ENCODE assay signal across 17 mouse cellular contexts in genomic region chr1:151289493-151290258, GRCm38 (mm10). TPM values are rescaled to one million over a fixed set of nuclear protein-coding genes. Genes with fewer than 3 reads are reported as not detected.
DNase-seq lines count a peak whose midpoint lies in the region; ATAC-seq lines count a peak whose summit lies in the region.
"Had no signal": no experiment of that assay in that cellular context is flagged by ENCODE, and none has a peak within 500 bp of the region (broad histone marks: within the 10 kb centered on the region; RNA-seq: fewer than 3 reads in every experiment).

No protein-coding gene starts in this region.

- no peaks in the 10 kb centered on the region for H3K9me3 ChIP-seq in kidney, embryonic 16.5 days (ENCODE audit: low read length)
- no peaks in the 10 kb centered on the region for H3K9me3 ChIP-seq in intestine, embryonic 14.5 days (ENCODE audit: control insufficient read depth, low read length)
- H3K9me3 ChIP-seq in forebrain, embryonic 12.5 days = no peaks in the 10 kb centered on the region
- H3K9me3 ChIP-seq: forebrain, embryonic 13.5 days; heart, embryonic 13.5 days; midbrain, embryonic 15.5 days had no signal

- no peak for DNase-seq in kidney, postnatal 25 days
- peak; percentile 13 to 17 for DNase-seq in urinary bladder, postnatal 36 days (ENCODE audit: low spot score in 2 of 2)
- DNase-seq in urinary bladder, postnatal 10 days (ENCODE audit: low spot score) = no peak
- peak; percentile 61 for DNase-seq in intestine, embryonic 14.5 days (ENCODE audit: low spot score)
- no peak for DNase-seq in frontal cortex, postnatal 25 days (ENCODE audit: low spot score in 2 of 2)
- DNase-seq: adrenal gland, postnatal 10 days; cerebellum, postnatal 10 days; gastrocnemius, postnatal 10 days; kidney, adult 9 months; layer of hippocampus, adult 9-11 months; lung, adult 18-20 months had no signal

- H3K4me3 ChIP-seq in kidney, embryonic 16.5 days (ENCODE audit: low read length) = no peak overlapping the region
- H3K4me3 ChIP-seq in intestine, embryonic 14.5 days (ENCODE audit: low read depth, low read length) = no peak overlapping the region
- H3K4me3 ChIP-seq in forebrain, embryonic 12.5 days (replicated peaks) = no peak overlapping the region
- H3K4me3 ChIP-seq: forebrain, embryonic 13.5 days; heart, embryonic 13.5 days; midbrain, embryonic 15.5 days had no signal

- no peaks in the 10 kb centered on the region for H3K36me3 ChIP-seq in kidney, embryonic 16.5 days (ENCODE audit: insufficient read depth, low read length)
- H3K36me3 ChIP-seq in intestine, embryonic 14.5 days (ENCODE audit: control insufficient read depth, insufficient read depth, low read length) = no peaks in the 10 kb centered on the region
- H3K36me3 ChIP-seq in forebrain, embryonic 12.5 days (replicated peaks) = no peaks in the 10 kb centered on the region
- H3K36me3 ChIP-seq: heart, embryonic 13.5 days; midbrain, embryonic 15.5 days had no signal

- H3K27ac ChIP-seq in kidney, embryonic 16.5 days (ENCODE audit: low read length) = no peak overlapping the region
- H3K27ac ChIP-seq in intestine, embryonic 14.5 days (ENCODE audit: low read depth) = no peak overlapping the region
- H3K27ac ChIP-seq in forebrain, embryonic 12.5 days = no peak overlapping the region
- H3K27ac ChIP-seq: forebrain, embryonic 13.5 days; heart, embryonic 13.5 days; hindbrain, embryonic 14.5 days; midbrain, embryonic 15.5 days had no signal

- no peaks in the 10 kb centered on the region for H3K27me3 ChIP-seq in kidney, embryonic 16.5 days (ENCODE audit: insufficient read depth, low read length)
- H3K27me3 ChIP-seq in intestine, embryonic 14.5 days (replicated peaks; ENCODE audit: control insufficient read depth, insufficient read depth, low read length) = no peaks in the 10 kb centered on the region
- H3K27me3 ChIP-seq in forebrain, embryonic 12.5 days = no peaks in the 10 kb centered on the region
- H3K27me3 ChIP-seq: forebrain, embryonic 13.5 days; heart, embryonic 13.5 days; midbrain, embryonic 15.5 days had no signal

- 54% methylated on average over 13 of the region's 13 CpGs for WGBS in kidney, embryonic 16.5 days
- WGBS in intestine, embryonic 14.5 days = 52% methylated on average over 13 of the region's 13 CpGs
- WGBS in forebrain, embryonic 12.5 days = 86% methylated on average over 13 of the region's 13 CpGs

- H3K4me1 ChIP-seq in kidney, embryonic 16.5 days (ENCODE audit: insufficient read depth, low read length) = peaks cover 9% of the 10 kb centered on the region; the same call in 1 of the 2 replicates
- no peaks in the 10 kb centered on the region for H3K4me1 ChIP-seq in intestine, embryonic 14.5 days (replicated peaks; ENCODE audit: control insufficient read depth, insufficient read depth, low read length)
- H3K4me1 ChIP-seq in forebrain, embryonic 12.5 days = no peaks in the 10 kb centered on the region
- H3K4me1 ChIP-seq: forebrain, embryonic 13.5 days; midbrain, embryonic 15.5 days had no signal

- H3K4me2 ChIP-seq in kidney, embryonic 16.5 days (replicated peaks; ENCODE audit: low read depth, low read length) = peak overlapping the region; percentile 21; the same call in 1 of the 2 replicates
- H3K4me2 ChIP-seq in intestine, embryonic 14.5 days (ENCODE audit: low read length) = no peak overlapping the region
- no peak overlapping the region for H3K4me2 ChIP-seq in forebrain, embryonic 12.5 days
- H3K4me2 ChIP-seq: forebrain, embryonic 13.5 days; heart, embryonic 13.5 days; hindbrain, embryonic 14.5 days; midbrain, embryonic 15.5 days had no signal

- no peak overlapping the region for H3K9ac ChIP-seq in kidney, embryonic 16.5 days (replicated peaks; ENCODE audit: low read length)
- H3K9ac ChIP-seq in intestine, embryonic 14.5 days (ENCODE audit: low read length) = no peak overlapping the region
- no peak overlapping the region for H3K9ac ChIP-seq in forebrain, embryonic 12.5 days
- H3K9ac ChIP-seq: forebrain, embryonic 13.5 days; heart, embryonic 13.5 days; hindbrain, embryonic 14.5 days; midbrain, embryonic 15.5 days had no signal

- 0 out of 2 replicates have a peak, but pooled peaks have one; percentile 4 for ATAC-seq in kidney, embryonic 16.5 days (ENCODE audit: low FRiP score, low TSS enrichment)
- peak; percentile 71 for ATAC-seq in intestine, embryonic 14.5 days (replicated peaks; ENCODE audit: low FRiP score, low TSS enrichment, low read depth)
- ATAC-seq in forebrain, embryonic 12.5 days (ENCODE audit: low FRiP score) = no peak
- ATAC-seq: forebrain, embryonic 13.5 days; midbrain, embryonic 15.5 days had no signal

RNA-seq across cellular contexts. Expression of gene Ivns1abp, which starts 54.6 kb away (rescaled TPM):
- 534 and 540 TPM in 2 replicates for polyA plus RNA-seq in kidney, embryonic 16.5 days (2015; fragmentation: Nextera tagmentation; extraction: Ambion mirVana)
- 298 and 319 TPM in 2 replicates for polyA plus RNA-seq in intestine, embryonic 14.5 days (2014; fragmentation: Nextera tagmentation; extraction: Ambion mirVana)
- 446 and 474 TPM in 2 replicates for polyA plus RNA-seq in forebrain, embryonic 12.5 days (2016; fragmentation: Nextera tagmentation; extraction: Ambion mirVana)

Comparison
In these comparisons a context has a peak if more than half of its experiments do, and no peak if none do; other contexts are left out.
1. DNase-seq: peak in urinary bladder, postnatal 36 days (2 of 2) and intestine, embryonic 14.5 days (single experiment); none in kidney, postnatal 25 days (0 of 2), urinary bladder, postnatal 10 days (single experiment) and frontal cortex, postnatal 25 days (0 of 2).